Mouse (Mus musculus) urinary bladder, postnatal 25 days (tissue): Measurements from ENCODE around the gene Btbd35f27.
"Not testable (repeated sequence)": the region's sequence is repeated elsewhere in the genome, so short reads cannot be mapped to it uniquely, and the experiment has no call there.

Source experiments
- DNase-seq: peaks from one replicate; pipeline ENCODE4 v3.0.0; 2022; ENCODE audit warnings: low spot score

The Btbd35f27 gene

DNA sequence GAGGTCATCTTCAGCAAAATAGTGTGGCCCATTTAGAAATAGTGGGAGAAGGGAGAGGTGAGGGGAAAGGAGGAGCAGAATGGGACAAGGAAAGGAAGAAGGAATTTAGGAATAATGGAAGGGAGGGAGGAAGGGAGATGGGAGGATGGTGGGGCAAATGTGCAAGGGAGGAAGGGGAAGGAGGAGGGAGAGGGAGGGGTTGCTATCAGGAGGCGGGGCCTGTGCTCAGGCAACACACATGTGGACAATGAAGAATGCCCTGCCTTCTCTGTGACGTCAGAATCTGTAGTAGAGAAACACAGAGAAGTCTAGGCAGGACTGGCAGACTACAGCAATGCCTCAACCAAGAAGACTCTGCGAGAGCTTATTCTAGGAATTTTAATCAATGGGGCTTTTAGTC, at the start of gene Btbd35f27:
Btbd35f27 (plus strand) TSS at position 301 of the 400 bp plus-strand sequence.
- not testable (repeated sequence) for DNase-seq
